Mouse (Mus musculus) urinary bladder, postnatal 25 days (tissue): Measurements from ENCODE around the gene Tktl1.
"Not testable (repeated sequence)": the region's sequence is repeated elsewhere in the genome, so short reads cannot be mapped to it uniquely, and the experiment has no call there.

Experiments used
- DNase-seq: peaks from one replicate; pipeline ENCODE4 v3.0.0; 2022; ENCODE audit warnings: low spot score

The Tktl1 gene

GRCm38 (mm10) chrX:74176959-74177358, at the start of gene Tktl1:
TSS of gene Tktl1 (plus strand) at chrX:74177259.
- no peak for DNase-seq

- DNase-seq = not testable (repeated sequence)
Measured at GRCm38 (mm10) chrX:74135263-74135662, 41.8 kb upstream of the Tktl1 start, which contains the start of gene Mecp2. TSS of gene Mecp2 (minus strand) at chrX:74135363.

- no peak for DNase-seq
Measured at GRCm38 (mm10) chrX:74167738-74168137, 9.3 kb upstream of the Tktl1 start, which contains the start of gene Tex28. TSS of gene Tex28 (minus strand) at chrX:74167838.

- no peak for DNase-seq
Measured at GRCm38 (mm10) chrX:74203556-74203955, 26.5 kb downstream of the Tktl1 start.

GRCm38 (mm10) chrX:74218496-74218895, 41.4 kb downstream of the Tktl1 start:
- DNase-seq = no peak

- DNase-seq = no peak
Measured at GRCm38 (mm10) chrX:74219449-74219848, 42.4 kb downstream of the Tktl1 start.

- not testable (repeated sequence) for DNase-seq
Measured at GRCm38 (mm10) chrX:74220099-74220498, 43.0 kb downstream of the Tktl1 start.

GRCm38 (mm10) chrX:74230038-74230437, 53.0 kb downstream of the Tktl1 start:
- no peak for DNase-seq

GRCm38 (mm10) chrX:74233196-74233595, 56.1 kb downstream of the Tktl1 start:
- DNase-seq = no peak

GRCm38 (mm10) chrX:74240332-74240731, 63.3 kb downstream of the Tktl1 start:
- DNase-seq = no peak

GRCm38 (mm10) chrX:74243396-74243795, 66.3 kb downstream of the Tktl1 start:
- no peak for DNase-seq

- no peak for DNase-seq
Measured at GRCm38 (mm10) chrX:74243807-74244206, 66.7 kb downstream of the Tktl1 start.

GRCm38 (mm10) chrX:74244614-74245083, 67.6 kb downstream of the Tktl1 start:
- DNase-seq = no peak

- DNase-seq = no peak
Measured at GRCm38 (mm10) chrX:74245107-74245506, 68.0 kb downstream of the Tktl1 start.

GRCm38 (mm10) chrX:74245687-74246086, 68.6 kb downstream of the Tktl1 start:
- peak; percentile 66 for DNase-seq

GRCm38 (mm10) chrX:74246213-74246681, 69.2 kb downstream of the Tktl1 start:
- DNase-seq = peak; percentile 61

GRCm38 (mm10) chrX:74246693-74247092, 69.6 kb downstream of the Tktl1 start:
- DNase-seq = no peak

- DNase-seq = peak; percentile 57
Measured at GRCm38 (mm10) chrX:74248651-74249050, 71.6 kb downstream of the Tktl1 start.

- peak; percentile 53 for DNase-seq
Measured at GRCm38 (mm10) chrX:74249615-74250014, 72.6 kb downstream of the Tktl1 start, which contains the start of gene Flna. TSS of gene Flna (minus strand) at chrX:74249820.

GRCm38 (mm10) chrX:74254153-74254887, 77.3 kb downstream of the Tktl1 start, which contains the start of gene Emd:
TSS of gene Emd (plus strand) at chrX:74254687.
- DNase-seq = peak; percentile 77

GRCm38 (mm10) chrX:74254888-74255565, 78.0 kb downstream of the Tktl1 start:
- DNase-seq = no peak

GRCm38 (mm10) chrX:74257746-74258145, 80.7 kb downstream of the Tktl1 start:
- DNase-seq = no peak
